Mouse (Mus musculus) MN1 (cell line): ENCODE measurements around the gene Acad12.

ENCODE experiments used
- DNase-seq: peaks from one replicate; pipeline ENCODE4 v3.0.0-alpha.2; 2016; ENCODE audit warnings: low spot score

Acad12 gene

GRCm38 (mm10) chr5:121583765-121584501 is 34.8 kb downstream of the Acad12 start:
- peak; percentile 72 for DNase-seq

DNA sequence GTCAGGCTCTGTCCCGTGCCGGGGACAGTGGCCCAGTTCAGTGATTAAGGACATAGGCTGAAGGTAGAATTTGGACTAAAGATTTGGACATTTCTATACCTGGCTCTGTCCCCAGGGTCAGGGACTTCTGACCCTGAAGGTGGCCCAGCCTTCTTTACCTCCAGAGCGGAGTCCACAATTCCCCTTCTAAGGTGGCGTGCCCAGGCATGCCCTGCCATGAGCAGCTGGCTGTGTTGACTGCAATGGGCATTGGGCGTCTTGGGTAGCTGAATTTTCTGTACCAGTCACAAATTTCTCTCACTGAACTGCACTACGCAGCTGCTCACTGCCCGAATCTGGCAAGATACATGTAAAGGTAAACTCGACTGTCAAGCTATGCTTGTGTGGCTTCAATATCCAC is 36.8 kb downstream of the Acad12 start:
- DNase-seq, result no peak

DNA sequence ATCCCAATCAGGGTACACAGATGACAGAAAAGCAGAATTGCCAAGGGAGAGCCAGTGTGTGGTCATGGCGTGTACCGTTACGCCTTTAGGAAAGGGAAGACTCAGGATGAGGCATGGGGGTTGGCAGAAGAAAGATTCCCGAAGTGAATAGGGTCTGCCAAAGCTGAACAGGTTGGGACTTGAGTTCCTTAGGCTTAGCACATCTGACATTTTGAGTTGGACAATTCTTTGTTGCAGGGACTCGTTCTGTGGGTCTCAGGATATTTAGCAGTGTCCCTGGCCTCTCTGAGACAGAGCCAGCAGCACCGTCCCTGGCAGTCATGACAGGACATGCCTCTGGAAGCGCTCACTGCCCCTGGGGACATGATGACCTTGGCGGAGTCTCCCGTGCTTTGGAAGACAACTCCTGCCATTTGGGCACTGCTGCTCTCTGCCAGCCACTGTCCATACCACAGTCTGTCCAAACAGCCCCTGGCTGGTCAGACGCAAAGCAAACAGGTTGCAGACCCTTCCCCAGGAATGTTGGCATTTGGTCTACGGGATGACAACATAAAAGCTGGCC is 41.7 kb downstream of the Acad12 start:
- no peak for DNase-seq

- no peak for DNase-seq
Measured at GRCm38 (mm10) chr5:121575867-121576266, 42.9 kb downstream of the Acad12 start.

GRCm38 (mm10) chr5:121574145-121574544 is 44.6 kb downstream of the Acad12 start:
- no peak for DNase-seq

- peak; percentile 30 for DNase-seq
Measured at GRCm38 (mm10) chr5:121570787-121571186, 48.0 kb downstream of the Acad12 start.

- DNase-seq, result peak; percentile 20
Measured at GRCm38 (mm10) chr5:121569881-121570420, 48.8 kb downstream of the Acad12 start.

DNA sequence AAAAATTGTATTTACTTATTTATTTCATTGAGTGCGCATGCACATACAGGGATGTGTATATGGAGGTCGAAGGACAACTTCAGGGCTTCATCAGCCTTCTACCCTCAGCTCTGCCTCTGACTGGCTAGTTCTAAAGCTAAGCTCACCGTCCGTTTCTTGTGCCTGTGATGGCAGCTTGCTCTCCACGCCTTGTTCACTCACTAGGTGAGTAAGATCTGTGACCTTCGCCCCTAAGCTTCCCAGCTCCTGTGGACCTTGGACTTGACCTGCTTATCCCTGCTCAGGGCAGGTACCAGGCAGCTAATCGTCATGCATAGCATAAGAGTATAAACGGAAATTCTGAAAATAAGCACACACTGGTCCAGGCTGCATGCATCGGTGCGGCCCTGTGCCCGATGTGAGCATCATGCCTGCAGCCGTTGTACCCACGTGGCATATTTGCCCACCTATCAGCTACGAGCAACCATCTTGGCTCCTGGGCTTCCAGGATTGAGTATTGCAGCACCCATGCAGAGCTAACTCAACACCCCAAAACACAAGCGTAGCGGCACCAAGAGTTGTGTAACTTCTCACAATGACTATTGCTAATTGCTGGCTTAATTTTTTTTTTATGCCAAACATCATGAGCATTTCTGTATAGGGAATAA is 52.6 kb downstream of the Acad12 start:
- DNase-seq, result no peak

GRCm38 (mm10) chr5:121564468-121564895 is 54.3 kb downstream of the Acad12 start:
- DNase-seq, result peak; percentile 65

DNA sequence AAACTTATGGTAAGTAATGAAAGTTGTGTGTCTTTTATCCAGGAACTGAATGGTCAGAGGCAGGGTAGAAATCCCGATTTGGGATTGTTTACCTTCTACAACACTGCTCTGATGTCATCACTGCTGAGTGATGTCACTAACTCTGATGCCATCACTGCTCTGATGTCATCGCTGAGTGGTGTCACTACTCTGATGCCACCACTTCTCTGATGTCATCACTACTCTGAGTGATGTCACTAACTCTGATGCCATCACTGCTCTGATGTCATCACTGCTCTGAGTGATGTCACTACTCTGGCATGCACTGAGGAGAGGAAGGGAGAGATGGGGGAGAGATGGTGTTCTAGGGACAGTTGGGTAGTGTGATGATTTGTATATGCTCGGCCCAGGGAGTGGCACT is 56.3 kb downstream of the Acad12 start:
- no peak for DNase-seq

GRCm38 (mm10) chr5:121549196-121549595 is 69.5 kb downstream of the Acad12 start:
- no peak for DNase-seq

GRCm38 (mm10) chr5:121547084-121547483 is 71.7 kb downstream of the Acad12 start:
- no peak for DNase-seq
